Mouse (Mus musculus) kidney, adult 2 months (tissue): ENCODE measurements around the gene Stac2.

Experiments used
- CTCF ChIP-seq: fragments of 200-500 bp; conservative IDR thresholded peaks from 2 replicates; pipeline ENCODE4 v1.5.1; 2011; ENCODE audit warnings: low read depth, mild to moderate bottlenecking, control low read depth, low read length, moderate library complexity, mixed read lengths; ENCODE audit not compliant: insufficient read depth, insufficient read length
- POLR2A ChIP-seq: fragments of 200-500 bp; IDR thresholded peaks from one replicate; pipeline ENCODE4 v1.6.1; 2011; ENCODE audit warnings: low read depth, low read length, control low read depth

- TF ChIP-seq CTCF, result no peak
- no peak for TF ChIP-seq POLR2A
Observed at GRCm38 (mm10) chr11:98101332-98101731, 48.1 kb upstream of the Stac2 start.
